Comparison of ENCODE assay signal across 19 mouse cellular contexts in the genomic region with DNA sequence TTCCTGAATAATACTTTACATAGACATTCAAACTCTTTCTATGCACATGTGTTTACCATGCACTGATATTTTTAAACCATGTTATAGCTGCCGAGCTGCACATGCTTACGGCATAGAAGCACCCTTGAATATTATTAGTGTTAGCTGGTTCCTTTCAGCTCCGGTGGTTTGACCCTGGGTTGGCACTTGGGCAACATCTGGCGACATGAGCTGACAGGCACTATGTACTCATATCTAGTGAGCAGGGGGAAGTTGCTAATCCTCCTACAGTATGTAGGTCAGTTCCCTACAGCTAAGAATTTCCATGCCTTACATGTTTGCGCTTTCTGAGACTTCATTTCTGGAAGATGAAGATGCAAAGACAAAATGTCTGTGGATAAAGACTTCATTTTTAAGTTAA.
DNase-seq lines count a peak whose midpoint lies in the region; ATAC-seq and TF ChIP-seq lines count a peak whose summit lies in the region.
"Had no signal": no experiment of that assay in that cellular context is flagged by ENCODE, and none has a peak within 500 bp of the region (broad histone marks: within the 10 kb centered on the region; RNA-seq: fewer than 3 reads in every experiment).

No protein-coding gene starts in this region.

- no peak overlapping the region for H3K4me2 ChIP-seq in heart, postnatal 0 days (ENCODE audit: low read depth, low read length)
- peak overlapping the region; percentile 38; the same call in 1 of the 2 replicates for H3K4me2 ChIP-seq in midbrain, embryonic 15.5 days
- H3K4me2 ChIP-seq: embryonic facial prominence, embryonic 13.5 days; liver, embryonic 12.5 days; lung, embryonic 14.5 days had no signal

- intact Hi-C loops in heart, postnatal 25 days (cut with DNase I), result loop anchor here (5.0 to 10.0 kb wide), 2 partner anchors 75 to 143 kb away; no protein-coding TSS in a partner anchor
- intact Hi-C loops in left cerebral cortex, postnatal 14 days (cut with DNase I), result no loop called here

- 34% methylated on average over 5 of the region's 5 CpGs for WGBS in heart, postnatal 0 days
- 61% methylated on average over 5 of the region's 5 CpGs for WGBS in midbrain, embryonic 15.5 days

- TF ChIP-seq CTCF in heart, postnatal 0 days (IDR thresholded peaks at IDR 0.05; ENCODE audit: low read depth), result no peak

- H3K4me3 ChIP-seq in heart, postnatal 0 days (ENCODE audit: low read depth, low read length), result no peak overlapping the region
- H3K4me3 ChIP-seq in midbrain, embryonic 15.5 days, result no peak overlapping the region
- H3K4me3 ChIP-seq: embryonic facial prominence, embryonic 13.5 days; heart, adult 2 months; liver, embryonic 12.5 days; neural tube, embryonic 15.5 days had no signal

- no peak for ATAC-seq in heart, postnatal 0 days (ENCODE audit: insufficient read depth, low read depth)
- no peak for ATAC-seq in midbrain, embryonic 15.5 days (replicated peaks)
- ATAC-seq: activated CD4-positive, CD25-positive, alpha-beta regulatory T cell, adult 4 months; liver, embryonic 12.5 days; Patski had no signal

- H3K9me3 ChIP-seq in heart, postnatal 0 days (replicated peaks; ENCODE audit: control insufficient read depth, low read length), result no peaks in the 10 kb centered on the region
- no peaks in the 10 kb centered on the region for H3K9me3 ChIP-seq in midbrain, embryonic 15.5 days
- H3K9me3 ChIP-seq: embryonic facial prominence, embryonic 13.5 days; liver, embryonic 12.5 days; neural tube, embryonic 15.5 days had no signal

- TF ChIP-seq EP300 in heart, postnatal 0 days (IDR thresholded peaks at IDR 0.05; ENCODE audit: low read depth), result no peak

- DNase-seq in adrenal gland, adult 2 months, result peak; percentile 26
- no peak for DNase-seq in adrenal gland, adult 18-20 months (ENCODE audit: low spot score in 2 of 2)
- DNase-seq in heart, postnatal 0 days (ENCODE audit: low spot score), result no peak
- DNase-seq in heart, postnatal 25 days (ENCODE audit: low spot score), result no peak
- DNase-seq in 416B (ENCODE audit: low read depth), result peak; percentile 51
- DNase-seq in left cerebral cortex, postnatal 14 days (ENCODE audit: low spot score in 2 of 2), result no peak
- no peak for DNase-seq in embryo, embryonic 10 days (ENCODE audit: low spot score)
- DNase-seq: cerebellum, adult 9-10 months; gastrocnemius, postnatal 14 days; heart, adult 2 months; layer of hippocampus, postnatal 36 days; thymus, postnatal 36 days had no signal

- H3K36me3 ChIP-seq in heart, postnatal 0 days (replicated peaks; ENCODE audit: control insufficient read depth, insufficient read depth, low read length), result no peaks in the 10 kb centered on the region
- no peaks in the 10 kb centered on the region for H3K36me3 ChIP-seq in midbrain, embryonic 15.5 days (replicated peaks)
- H3K36me3 ChIP-seq: embryonic facial prominence, embryonic 13.5 days; liver, embryonic 12.5 days; neural tube, embryonic 15.5 days had no signal

- no peak overlapping the region for H3K9ac ChIP-seq in heart, postnatal 0 days (replicated peaks; ENCODE audit: low read depth, low read length)
- H3K9ac ChIP-seq in midbrain, embryonic 15.5 days, result no peak overlapping the region
- H3K9ac ChIP-seq: embryonic facial prominence, embryonic 13.5 days; liver, embryonic 12.5 days; lung, embryonic 14.5 days; neural tube, embryonic 15.5 days had no signal

- H3K27ac ChIP-seq in heart, postnatal 0 days (ENCODE audit: low read depth), result peak overlapping the region; percentile 15
- H3K27ac ChIP-seq in midbrain, embryonic 15.5 days, result no peak overlapping the region; the same call in 1 of the 2 replicates
- H3K27ac ChIP-seq: embryonic facial prominence, embryonic 13.5 days; heart, adult 2 months; liver, embryonic 12.5 days had no signal

- H3K27me3 ChIP-seq in heart, postnatal 0 days (ENCODE audit: control insufficient read depth, insufficient read depth, low read length), result no peaks in the 10 kb centered on the region
- H3K27me3 ChIP-seq in midbrain, embryonic 15.5 days (replicated peaks), result no peaks in the 10 kb centered on the region
- H3K27me3 ChIP-seq: embryonic facial prominence, embryonic 13.5 days; liver, embryonic 12.5 days; neural tube, embryonic 15.5 days; Patski had no signal

- peaks cover 17% of the 10 kb centered on the region for H3K4me1 ChIP-seq in heart, postnatal 0 days (ENCODE audit: control insufficient read depth, insufficient read depth)
- H3K4me1 ChIP-seq in midbrain, embryonic 15.5 days, result peaks cover 15% of the 10 kb centered on the region
- H3K4me1 ChIP-seq: liver, embryonic 12.5 days had no signal

Comparison
In these comparisons a context has a peak if more than half of its experiments do, and no peak if none do; other contexts are left out.
1. DNase-seq: peak in adrenal gland, adult 2 months (single experiment) and 416B (single experiment); none in adrenal gland, adult 18-20 months (0 of 2), heart, postnatal 0 days (single experiment), heart, postnatal 25 days (single experiment), left cerebral cortex, postnatal 14 days (0 of 2) and embryo, embryonic 10 days (single experiment).